Mouse (Mus musculus) retina, adult 2 months (tissue): ENCODE results near the gene Cxcr5.

Experiments
- DNase-seq: peaks from one replicate; pipeline ENCODE4 v3.0.0-alpha.2; 2012; ENCODE audit warnings: low read depth, low spot score

The Cxcr5 gene

GRCm38 (mm10) chr9:44494863-44495809 lies 66.5 kb downstream of the Cxcr5 start:
- DNase-seq: no peak

- DNase-seq: no peak
Observed at GRCm38 (mm10) chr9:44494261-44494862, 67.3 kb downstream of the Cxcr5 start.

GRCm38 (mm10) chr9:44492631-44493461 lies 68.8 kb downstream of the Cxcr5 start:
- DNase-seq: no peak

- no peak for DNase-seq
Observed at GRCm38 (mm10) chr9:44491351-44491750, 70.3 kb downstream of the Cxcr5 start.

GRCm38 (mm10) chr9:44490086-44490967 lies 71.3 kb downstream of the Cxcr5 start:
- DNase-seq: no peak

GRCm38 (mm10) chr9:44489651-44490085 lies 72.0 kb downstream of the Cxcr5 start:
- no peak for DNase-seq

GRCm38 (mm10) chr9:44488855-44489381 lies 72.8 kb downstream of the Cxcr5 start:
- no peak for DNase-seq

GRCm38 (mm10) chr9:44488416-44488815 lies 73.3 kb downstream of the Cxcr5 start:
- DNase-seq: no peak

- DNase-seq: no peak
Observed at GRCm38 (mm10) chr9:44487441-44487840, 74.2 kb downstream of the Cxcr5 start.

- no peak for DNase-seq
Observed at GRCm38 (mm10) chr9:44486741-44487421, 74.8 kb downstream of the Cxcr5 start.

GRCm38 (mm10) chr9:44486335-44486734 lies 75.3 kb downstream of the Cxcr5 start:
- no peak for DNase-seq

- no peak for DNase-seq
Observed at GRCm38 (mm10) chr9:44485516-44486161, 76.0 kb downstream of the Cxcr5 start.

- DNase-seq: no peak
Observed at GRCm38 (mm10) chr9:44485105-44485515, 76.6 kb downstream of the Cxcr5 start.

GRCm38 (mm10) chr9:44484311-44485104 lies 77.2 kb downstream of the Cxcr5 start:
- no peak for DNase-seq

- DNase-seq: no peak
Observed at GRCm38 (mm10) chr9:44483510-44484044, 78.1 kb downstream of the Cxcr5 start.

- DNase-seq: no peak
Observed at GRCm38 (mm10) chr9:44483041-44483509, 78.6 kb downstream of the Cxcr5 start.

GRCm38 (mm10) chr9:44482552-44482951 lies 79.1 kb downstream of the Cxcr5 start, which contains the start of gene Bcl9l:
Gene Bcl9l (plus strand): TSS chr9:44482825.
- peak; percentile 81 for DNase-seq

- DNase-seq: no peak
Observed at GRCm38 (mm10) chr9:44482112-44482511, 79.6 kb downstream of the Cxcr5 start.
